Mouse (Mus musculus) heart, embryonic 10.5 days (tissue): ENCODE measurements around the gene Psmb8. TPM values are rescaled to one million over a fixed set of nuclear protein-coding genes. Genes with fewer than 3 reads are reported as not detected.

ENCODE experiments used
- DNase-seq: peaks from one replicate; pipeline ENCODE4 v3.0.0-alpha.2; 2017; ENCODE audit warnings: low spot score
- H3K27ac ChIP-seq: fragments of 300-500 bp; sonication (generic); 2 replicates; pipeline ENCODE4 v1.5.1; 2016; ENCODE audit warnings: mild to moderate bottlenecking
- H3K27me3 ChIP-seq: fragments of 300-500 bp; sonication (generic); 2 replicates; pipeline ENCODE4 v1.6.1; 2016; ENCODE audit warnings: mild to moderate bottlenecking; ENCODE audit not compliant: poor library complexity, insufficient read depth, severe bottlenecking
- H3K36me3 ChIP-seq: fragments of 300-500 bp; sonication (generic); 2 replicates; pipeline ENCODE4 v1.6.1; 2016; ENCODE audit warnings: mild to moderate bottlenecking, moderate library complexity
- H3K4me1 ChIP-seq: fragments of 300-500 bp; sonication (generic); 2 replicates; pipeline ENCODE4 v1.6.1; 2016; ENCODE audit warnings: mild to moderate bottlenecking
- H3K4me3 ChIP-seq: fragments of 300-500 bp; sonication (generic); 2 replicates; pipeline ENCODE4 v1.5.1; 2016; ENCODE audit warnings: mild to moderate bottlenecking, moderate library complexity
- H3K9me3 ChIP-seq: fragments of 300-500 bp; sonication (generic); 2 replicates; pipeline ENCODE4 v1.6.1; 2016; ENCODE audit warnings: mild to moderate bottlenecking, moderate library complexity
- WGBS: fragments of 180-500 bp; shearing (Covaris S2); methylation state at CpG from one replicate; pipeline ENCODE4 v1.1.7; 2016; 5-methylcytosine and 5-hydroxymethylcytosine counted together
- polyA plus RNA-seq: library from polyadenylated mRNA; unstranded; fragments of >200 nt; fragmentation: Nextera tagmentation; extraction: Ambion mirVana; gene quantifications from 2 replicates; pipeline ENCODE4 v1.2.1, GENCODE M21; 2016

Gene Psmb8
- polyA plus RNA-seq, 1 experiment from 2014 or later: 0.87 TPM

- Histone ChIP-seq H3K4me3 (no peak overlapping the region), H3K4me1 (no peaks in the 10 kb centered on the region), H3K36me3 (no peaks in the 10 kb centered on the region), H3K9me3 (0 out of 2 replicates have a peak, but pooled peaks cover 7% of the 10 kb centered on the region), H3K27me3 (peaks cover 40% of the 10 kb centered on the region), H3K27ac (no peak overlapping the region)
- 67% methylated on average over 13 of the region's 13 CpGs for WGBS
- no peak for DNase-seq
Observed at GRCm38 (mm10) chr17:34179913-34180859, 17.3 kb upstream of the Psmb8 start.

DNA sequence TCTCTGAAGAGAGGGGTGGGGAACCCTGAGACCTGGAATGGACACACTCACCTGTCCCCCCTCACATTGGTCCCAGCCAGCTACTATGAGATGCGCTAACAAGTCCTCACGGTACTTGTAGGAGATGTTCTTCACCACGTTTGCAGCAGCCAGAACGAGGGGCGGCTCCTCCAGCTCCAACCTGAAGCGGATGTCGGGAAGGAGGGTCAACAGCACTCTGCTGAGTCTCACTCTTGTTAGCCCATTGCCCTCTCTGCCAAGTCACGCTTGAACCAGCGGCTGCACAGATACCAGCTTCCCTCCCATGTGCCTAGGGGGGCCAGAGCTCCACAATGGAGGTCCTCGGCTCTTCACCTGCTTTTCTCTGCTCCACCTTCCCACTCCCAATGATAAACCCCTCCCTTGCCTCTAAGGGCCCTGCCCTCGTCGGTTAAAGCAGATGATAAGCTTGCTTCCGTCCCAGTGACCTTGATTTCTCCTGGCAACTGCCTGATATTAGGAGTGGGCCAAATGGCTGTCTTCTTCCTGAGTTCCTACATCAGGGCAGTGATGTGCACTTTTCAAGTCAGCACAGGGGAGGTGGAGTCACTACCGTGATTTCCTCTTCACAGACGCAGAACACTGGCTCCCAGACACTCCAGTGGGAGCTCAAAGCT lies 13.8 kb upstream of the Psmb8 start:
- Histone ChIP-seq H3K4me1 (peaks cover 17% of the 10 kb centered on the region), H3K27ac (no peak overlapping the region), H3K36me3 (no peaks in the 10 kb centered on the region), H3K4me3 (no peak overlapping the region), H3K9me3 (no peaks in the 10 kb centered on the region), H3K27me3 (peaks cover 73% of the 10 kb centered on the region)
- 69% methylated on average over 15 of the region's 15 CpGs for WGBS
- DNase-seq: peak; percentile 66

- Histone ChIP-seq H3K4me1 (peaks cover 17% of the 10 kb centered on the region), H3K27me3 (peaks cover 91% of the 10 kb centered on the region), H3K27ac (no peak overlapping the region), H3K36me3 (no peaks in the 10 kb centered on the region), H3K4me3 (no peak overlapping the region), H3K9me3 (no peaks in the 10 kb centered on the region)
- peak; percentile 68 for DNase-seq
- WGBS: 83% methylated on average over 9 of the region's 9 CpGs
Observed at GRCm38 (mm10) chr17:34185526-34185925, 12.0 kb upstream of the Psmb8 start.

- WGBS: 5% methylated on average over 14 of the region's 14 CpGs
- H3K27me3 ChIP-seq: peaks cover 97% of the 10 kb centered on the region
Observed at GRCm38 (mm10) chr17:34186885-34187260, 10.6 kb upstream of the Psmb8 start.

DNA sequence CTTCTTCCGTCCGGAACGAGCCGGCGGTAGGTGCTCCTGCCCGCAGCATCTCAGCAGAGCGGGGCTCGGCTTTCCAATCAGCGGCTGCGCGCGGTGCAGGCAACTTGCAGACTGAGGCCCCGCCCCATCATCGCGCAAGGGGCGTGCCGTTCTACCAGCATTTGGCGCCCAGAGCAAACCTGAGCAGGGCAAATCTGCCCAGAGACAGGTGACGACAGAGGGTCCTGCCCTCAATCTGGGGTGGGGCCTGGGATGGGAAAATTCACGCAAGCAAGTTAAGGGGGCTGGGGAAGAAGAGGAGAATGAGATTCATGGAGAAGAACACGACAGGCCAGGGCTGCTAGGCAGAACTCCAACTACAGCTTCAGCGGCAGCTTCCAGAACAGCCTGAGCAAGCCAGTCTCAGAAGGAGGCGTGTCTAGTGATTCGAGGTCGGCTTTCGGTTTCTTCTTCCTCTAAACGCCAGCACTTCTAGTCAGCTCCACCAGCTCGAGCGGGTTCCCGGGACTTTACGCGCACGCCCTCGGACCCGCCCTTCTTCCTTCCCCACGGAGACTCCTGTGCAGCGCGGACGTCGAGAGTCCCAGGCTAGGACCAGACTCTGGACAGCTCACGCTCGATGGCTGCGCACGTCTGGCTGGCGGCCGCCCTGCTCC lies 10.1 kb upstream of the Psmb8 start, which contains the start of the genes Tap1 and Psmb9:
Gene Tap1 (plus strand): TSS at position 293 of the 656 bp plus-strand sequence.
Gene Psmb9 (minus strand): TSS at position 504 of the 656 bp plus-strand sequence.
- under 1% methylated on average over 46 of the region's 46 CpGs for WGBS
- peak; percentile 94 for DNase-seq
- H3K9me3 ChIP-seq: no peaks in the 10 kb centered on the region
- H3K4me1 ChIP-seq: peaks cover 17% of the 10 kb centered on the region
- peak within 1 kb of the TSS; percentile 68 for H3K4me3 ChIP-seq
- H3K27me3 ChIP-seq: peaks cover 98% of the 10 kb centered on the region
- H3K27ac ChIP-seq: peak within 1 kb of the TSS; percentile 56; the same call in 1 of the 2 replicates
- H3K36me3 ChIP-seq: no peaks in the 10 kb centered on the region

More at GRCm38 (mm10) chr17:34186885-34187260, 10.6 kb upstream of the Psmb8 start:
- H3K9me3 ChIP-seq: no peaks in the 10 kb centered on the region
- H3K36me3 ChIP-seq: no peaks in the 10 kb centered on the region
- H3K4me3 ChIP-seq: peak overlapping the region; percentile 68
- peaks cover 17% of the 10 kb centered on the region for H3K4me1 ChIP-seq
- no peak for DNase-seq
- H3K27ac ChIP-seq: peak overlapping the region; percentile 56; the same call in 1 of the 2 replicates

- 7% methylated on average over 20 of the region's 20 CpGs for WGBS
- Histone ChIP-seq H3K9me3 (no peaks in the 10 kb centered on the region), H3K4me3 (peak overlapping the region; percentile 68), H3K36me3 (no peaks in the 10 kb centered on the region), H3K27me3 (peaks cover 98% of the 10 kb centered on the region), H3K4me1 (peaks cover 19% of the 10 kb centered on the region), H3K27ac (peak overlapping the region; percentile 56; the same call in 1 of the 2 replicates)
- DNase-seq: peak; percentile 75
Observed at GRCm38 (mm10) chr17:34188010-34188409, 9.5 kb upstream of the Psmb8 start.

- DNase-seq: peak; percentile 48
Observed at GRCm38 (mm10) chr17:34188986-34189385, 8.5 kb upstream of the Psmb8 start.

GRCm38 (mm10) chr17:34192852-34193251 lies 4.7 kb upstream of the Psmb8 start:
- Histone ChIP-seq H3K4me3 (no peak overlapping the region), H3K27me3 (peaks cover 98% of the 10 kb centered on the region), H3K36me3 (no peaks in the 10 kb centered on the region), H3K4me1 (peaks cover 15% of the 10 kb centered on the region), H3K9me3 (no peaks in the 10 kb centered on the region), H3K27ac (no peak overlapping the region)
- DNase-seq: peak; percentile 56
- WGBS: 21% methylated on average over 16 of the region's 16 CpGs

More at GRCm38 (mm10) chr17:34188986-34189385, 8.5 kb upstream of the Psmb8 start:
- H3K27ac ChIP-seq: no peak overlapping the region
- peaks cover 98% of the 10 kb centered on the region for H3K27me3 ChIP-seq
- H3K4me1 ChIP-seq: peaks cover 20% of the 10 kb centered on the region
- 62% methylated on average over 6 of the region's 6 CpGs for WGBS
- no peaks in the 10 kb centered on the region for H3K36me3 ChIP-seq
- H3K9me3 ChIP-seq: no peaks in the 10 kb centered on the region
- no peak overlapping the region for H3K4me3 ChIP-seq

DNA sequence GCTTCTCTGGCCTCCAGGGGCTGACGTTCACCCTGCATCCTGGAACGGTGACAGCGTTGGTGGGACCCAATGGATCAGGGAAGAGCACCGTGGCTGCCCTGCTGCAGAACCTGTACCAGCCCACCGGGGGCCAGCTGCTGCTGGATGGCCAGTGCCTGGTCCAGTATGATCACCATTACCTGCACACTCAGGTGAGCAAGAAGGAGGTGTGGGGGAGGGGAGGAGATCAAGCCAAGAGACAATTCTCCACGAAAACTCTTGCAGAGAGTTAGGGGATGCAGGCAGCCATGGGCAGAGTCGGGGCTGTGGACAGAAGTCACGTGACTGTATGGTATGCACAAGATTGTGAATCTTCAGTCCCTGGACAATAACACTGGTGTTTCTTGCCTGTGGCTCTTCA lies 4.1 kb upstream of the Psmb8 start:
- H3K4me3 ChIP-seq: no peak overlapping the region
- 47% methylated on average over 8 of the region's 8 CpGs for WGBS
- DNase-seq: peak; percentile 73
- H3K9me3 ChIP-seq: no peaks in the 10 kb centered on the region
- no peak overlapping the region for H3K27ac ChIP-seq
- H3K36me3 ChIP-seq: no peaks in the 10 kb centered on the region
- peaks cover 98% of the 10 kb centered on the region for H3K27me3 ChIP-seq
- H3K4me1 ChIP-seq: peaks cover 16% of the 10 kb centered on the region

DNA sequence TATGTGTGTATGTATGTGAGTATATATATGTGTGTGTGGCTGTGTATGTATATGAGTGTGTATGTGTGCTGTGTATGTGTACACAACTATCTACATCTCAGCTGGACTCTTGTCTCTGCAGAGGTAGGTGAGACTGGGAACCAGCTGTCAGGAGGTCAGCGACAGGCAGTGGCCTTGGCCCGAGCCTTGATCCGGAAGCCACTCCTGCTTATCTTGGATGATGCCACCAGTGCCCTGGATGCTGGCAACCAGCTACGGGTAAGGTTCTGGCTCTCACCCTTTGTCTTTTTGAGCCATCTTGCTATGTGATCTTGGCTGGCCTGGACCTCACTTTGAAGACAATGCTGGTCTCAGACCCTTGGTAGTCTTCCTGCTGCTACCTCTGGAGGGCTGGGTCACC lies 2.8 kb upstream of the Psmb8 start:
- Histone ChIP-seq H3K9me3 (no peaks in the 10 kb centered on the region), H3K4me3 (no peak overlapping the region), H3K4me1 (peaks cover 17% of the 10 kb centered on the region), H3K27me3 (peaks cover 99% of the 10 kb centered on the region), H3K27ac (no peak overlapping the region), H3K36me3 (no peaks in the 10 kb centered on the region)
- 77% methylated on average over 4 of the region's 4 CpGs for WGBS
- DNase-seq: no peak

DNA sequence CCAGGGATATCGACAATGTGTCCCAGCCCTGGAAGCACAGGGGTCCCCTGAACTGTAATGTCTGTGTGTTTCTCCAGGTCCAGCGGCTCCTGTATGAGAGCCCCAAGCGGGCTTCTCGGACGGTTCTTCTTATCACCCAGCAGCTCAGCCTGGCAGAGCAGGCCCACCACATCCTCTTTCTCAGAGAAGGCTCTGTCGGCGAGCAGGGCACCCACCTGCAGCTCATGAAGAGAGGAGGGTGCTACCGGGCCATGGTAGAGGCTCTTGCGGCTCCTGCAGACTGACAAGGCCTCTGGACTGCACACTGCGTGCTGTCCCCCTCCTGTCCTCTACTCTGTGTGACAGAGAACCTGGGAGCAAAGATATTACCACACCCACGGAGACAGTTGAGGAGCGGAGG lies 1.0 kb upstream of the Psmb8 start:
- H3K27me3 ChIP-seq: peaks cover 99% of the 10 kb centered on the region
- WGBS: 34% methylated on average over 12 of the region's 12 CpGs
- no peaks in the 10 kb centered on the region for H3K9me3 ChIP-seq
- no peak for DNase-seq
- H3K27ac ChIP-seq: no peak overlapping the region
- no peaks in the 10 kb centered on the region for H3K36me3 ChIP-seq
- peaks cover 17% of the 10 kb centered on the region for H3K4me1 ChIP-seq
- H3K4me3 ChIP-seq: no peak overlapping the region

DNA sequence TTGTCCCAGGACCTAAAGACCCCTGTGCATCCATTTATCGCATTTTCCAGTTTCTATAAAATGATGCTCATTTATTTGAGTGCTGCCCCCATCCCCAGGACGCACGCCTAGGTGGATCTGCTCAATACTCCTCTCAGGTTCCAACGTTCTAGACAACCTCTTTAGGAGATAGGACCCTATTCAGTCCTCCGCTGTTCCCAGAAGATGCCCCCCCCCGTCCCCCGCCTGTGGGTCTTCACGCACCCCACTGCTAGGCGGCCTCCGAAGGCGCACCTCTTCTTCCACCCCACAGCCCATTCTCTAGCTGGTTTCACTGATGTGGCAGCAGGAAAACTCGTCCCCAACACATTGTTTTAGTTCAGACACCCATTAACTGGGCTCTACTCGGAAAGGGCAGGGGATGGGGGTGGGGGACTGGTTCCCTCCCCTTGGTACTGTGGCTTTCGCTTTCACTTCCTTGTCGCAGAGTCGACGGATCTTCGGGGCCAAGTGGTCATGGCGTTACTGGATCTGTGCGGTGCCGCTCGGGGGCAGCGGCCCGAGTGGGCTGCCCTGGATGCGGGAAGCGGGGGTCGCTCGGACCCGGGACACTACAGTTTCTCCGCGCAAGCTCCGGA lies 491 bp downstream of the Psmb8 start:
- WGBS: 3% methylated on average over 32 of the region's 32 CpGs
- peak overlapping the region; percentile 50 for H3K4me3 ChIP-seq
- H3K9me3 ChIP-seq: no peaks in the 10 kb centered on the region
- H3K36me3 ChIP-seq: no peaks in the 10 kb centered on the region
- H3K4me1 ChIP-seq: peaks cover 15% of the 10 kb centered on the region
- peak; percentile 71 for DNase-seq
- H3K27ac ChIP-seq: 0 out of 2 replicates have a peak overlapping the region, but pooled peaks have one; percentile 32
- H3K27me3 ChIP-seq: peaks cover 93% of the 10 kb centered on the region
